ENCODE assay signal across 8 mouse cellular contexts in genomic region chr14:31217666-31218065, GRCm38 (mm10). TPM values are rescaled to one million over a fixed set of nuclear protein-coding genes. Genes with fewer than 3 reads are reported as not detected.
A peak's percentile ranks its signal among the peaks of the same experiment; 100 is the strongest.
DNase-seq lines count a peak whose midpoint lies in the region; ATAC-seq and TF ChIP-seq lines count a peak whose summit lies in the region.

Gene Sema3g, plus strand, starts transcription at chr14:31217860.

- no peaks in the 10 kb centered on the region for H3K36me3 ChIP-seq in ES-Bruce4 (ENCODE audit: control insufficient read depth, insufficient read depth, low read length, poor library complexity, severe bottlenecking)
- no peaks in the 10 kb centered on the region for H3K36me3 ChIP-seq in embryonic facial prominence, embryonic 12.5 days
- no peaks in the 10 kb centered on the region for H3K36me3 ChIP-seq in midbrain, embryonic 10.5 days
- no peaks in the 10 kb centered on the region for H3K36me3 ChIP-seq in testis, adult 2 months (ENCODE audit: control insufficient read depth, insufficient read depth, low read length)

- ATAC-seq in embryonic facial prominence, embryonic 12.5 days (ENCODE audit: insufficient number of reproducible peaks, insufficient read depth, low FRiP score, low TSS enrichment), result peak; percentile 57; the same call in 1 of the 2 replicates

- intact Hi-C loops in heart, postnatal 14 days (cut with DNase I), result loop anchor here (5.0 kb wide), 1 partner anchor 35 kb away; the partner anchor contains the start of genes Bap1 and Phf7

- no peak within 1 kb of the TSS for H3K9ac ChIP-seq in ES-Bruce4 (ENCODE audit: low read depth, poor library complexity, severe bottlenecking)
- peak within 1 kb of the TSS; percentile 37; the same call in 1 of the 2 replicates for H3K9ac ChIP-seq in embryonic facial prominence, embryonic 12.5 days

- no peaks in the 10 kb centered on the region for H3K27me3 ChIP-seq in ES-Bruce4 (ENCODE audit: control insufficient read depth, insufficient read depth, low read length, poor library complexity, severe bottlenecking)
- H3K27me3 ChIP-seq in embryonic facial prominence, embryonic 12.5 days, result no peaks in the 10 kb centered on the region
- H3K27me3 ChIP-seq in midbrain, embryonic 10.5 days (ENCODE audit: low read depth, poor library complexity, severe bottlenecking), result peaks cover 10% of the 10 kb centered on the region; the same call in 1 of the 2 replicates
- no peaks in the 10 kb centered on the region for H3K27me3 ChIP-seq in testis, adult 2 months (ENCODE audit: control insufficient read depth, insufficient read depth, low read length)

- no peaks in the 10 kb centered on the region for H3K9me3 ChIP-seq in ES-Bruce4 (replicated peaks; ENCODE audit: control insufficient read depth, insufficient read depth, low read length, poor library complexity, severe bottlenecking)
- H3K9me3 ChIP-seq in embryonic facial prominence, embryonic 12.5 days, result no peaks in the 10 kb centered on the region
- no peaks in the 10 kb centered on the region for H3K9me3 ChIP-seq in midbrain, embryonic 10.5 days (replicated peaks)

- no peak for TF ChIP-seq EP300 in ES-Bruce4 (IDR thresholded peaks at IDR 0.05; ENCODE audit: insufficient read depth, low read depth, low read length)

- WGBS in embryonic facial prominence, embryonic 12.5 days, result 9% methylated on average over 11 of the region's 11 CpGs
- 13% methylated on average over 11 of the region's 11 CpGs for WGBS in midbrain, embryonic 10.5 days

- no peak for TF ChIP-seq POLR2A in ES-Bruce4 (IDR thresholded peaks at IDR 0.05; ENCODE audit: insufficient read depth, low read length)
- no peak for TF ChIP-seq POLR2A in testis, adult 2 months (IDR thresholded peaks at IDR 0.05; ENCODE audit: control insufficient read depth, low read depth, low read length)

- no peak within 1 kb of the TSS for H3K4me3 ChIP-seq in ES-Bruce4 (ENCODE audit: low read depth, low read length)
- no peak within 1 kb of the TSS for H3K4me3 ChIP-seq in embryonic facial prominence, embryonic 12.5 days
- no peak within 1 kb of the TSS for H3K4me3 ChIP-seq in midbrain, embryonic 10.5 days
- no peak within 1 kb of the TSS for H3K4me3 ChIP-seq in testis, adult 2 months (ENCODE audit: control insufficient read depth, low read depth, low read length)

- no peak within 1 kb of the TSS; the same call in 1 of the 2 replicates for H3K4me2 ChIP-seq in embryonic facial prominence, embryonic 12.5 days (replicated peaks)

- H3K27ac ChIP-seq in ES-Bruce4 (ENCODE audit: insufficient read depth, low read length), result no peak within 1 kb of the TSS
- H3K27ac ChIP-seq in embryonic facial prominence, embryonic 12.5 days, result no peak within 1 kb of the TSS
- peak within 1 kb of the TSS; percentile 58 for H3K27ac ChIP-seq in midbrain, embryonic 10.5 days (replicated peaks)
- no peak within 1 kb of the TSS for H3K27ac ChIP-seq in testis, adult 2 months (ENCODE audit: control insufficient read depth, insufficient read depth, low read depth, low read length)

- no peaks in the 10 kb centered on the region for H3K4me1 ChIP-seq in ES-Bruce4 (ENCODE audit: control insufficient read depth, insufficient read depth, low read length)
- H3K4me1 ChIP-seq in embryonic facial prominence, embryonic 12.5 days, result peaks cover 11% of the 10 kb centered on the region; the same call in 1 of the 2 replicates
- peaks cover 39% of the 10 kb centered on the region for H3K4me1 ChIP-seq in midbrain, embryonic 10.5 days
- no peaks in the 10 kb centered on the region for H3K4me1 ChIP-seq in testis, adult 2 months (ENCODE audit: control insufficient read depth, insufficient read depth, low read length)

- TF ChIP-seq CTCF in ES-Bruce4 (IDR thresholded peaks at IDR 0.05; ENCODE audit: low read depth, low read length), result peak; percentile 48
- peak; percentile 27; the same call in 1 of the 2 replicates for TF ChIP-seq CTCF in testis, adult 2 months (IDR thresholded peaks at IDR 0.05; ENCODE audit: control insufficient read depth, insufficient read depth, insufficient replicate concordance, low read depth, low read length)

- peak; percentile 78 for DNase-seq in adrenal gland, postnatal 10 days
- DNase-seq in heart, postnatal 14 days, result peak; percentile 68 to 71
- peak; percentile 83 to 91 for DNase-seq in kidney, postnatal 4 days
- DNase-seq in midbrain, embryonic 10.5 days (ENCODE audit: low spot score), result peak; percentile 58
- no peak for DNase-seq in thymus, adult 18-20 months

RNA-seq across cellular contexts. Expression of gene Sema3g, which starts in this region (rescaled TPM):
- polyA plus RNA-seq in ES-Bruce4 (2011; ENCODE audit: insufficient read depth, insufficient read length, low read depth, missing spikeins), result not detected in 2 replicates
- total RNA-seq in adrenal gland, postnatal 10 days (2021), result 10 to 100 TPM; 12.1 to 12.3 TPM
- 1.1 and 1.2 TPM in 2 replicates for polyA plus RNA-seq in embryonic facial prominence, embryonic 12.5 days (2016; fragmentation: Nextera tagmentation; extraction: Ambion mirVana)
- 10 to 100 TPM; 17.4 to 22.2 TPM for total RNA-seq in heart, postnatal 14 days (2021)
- polyA plus RNA-seq in midbrain, embryonic 10.5 days (2016; fragmentation: Nextera tagmentation; extraction: Ambion mirVana), result 0.51 and 1.0 TPM in 2 replicates
- polyA plus RNA-seq in testis, adult 2 months (2012; rRNA removed), result 0.65 and 0.79 TPM in 2 replicates

Comparison
In these comparisons a context has a peak if more than half of its experiments do, and no peak if none do; other contexts are left out.
1. DNase-seq: peak in adrenal gland, postnatal 10 days (single experiment), heart, postnatal 14 days (2 of 2), kidney, postnatal 4 days (2 of 2) and midbrain, embryonic 10.5 days (single experiment); none in thymus, adult 18-20 months (0 of 2).